ENCODE assay signal across 10 mouse cellular contexts in genomic region chr4:59363041-59363440, GRCm38 (mm10).
DNase-seq lines count a peak whose midpoint lies in the region; ATAC-seq and TF ChIP-seq lines count a peak whose summit lies in the region.
"Had no signal": no experiment of that assay in that cellular context is flagged by ENCODE, and none has a peak within 500 bp of the region (broad histone marks: within the 10 kb centered on the region; RNA-seq: fewer than 3 reads in every experiment).

No protein-coding gene starts in this region.

- H3K9me3 ChIP-seq in heart, embryonic 12.5 days (replicated peaks), result no peaks in the 10 kb centered on the region
- H3K9me3 ChIP-seq in kidney, postnatal 0 days (replicated peaks; ENCODE audit: low read length), result no peaks in the 10 kb centered on the region
- no peaks in the 10 kb centered on the region for H3K9me3 ChIP-seq in forebrain, embryonic 14.5 days (replicated peaks; ENCODE audit: control insufficient read depth, low read length)

- DNase-seq in kidney, postnatal 0 days (ENCODE audit: low spot score), result peak; percentile 72
- peak; percentile 55 for DNase-seq in lung, postnatal 25 days (ENCODE audit: low spot score)
- no peak for DNase-seq in gastrocnemius, adult 8-10 months (ENCODE audit: low spot score in 2 of 2)
- no peak for DNase-seq in Muller cell, postnatal 12 days (ENCODE audit: inconsistent ontology term)
- no peak for DNase-seq in forebrain, embryonic 14.5 days (ENCODE audit: low spot score)
- DNase-seq in left cerebral cortex, adult 18-20 months (ENCODE audit: low spot score in 2 of 2), result no peak
- DNase-seq: gastrocnemius, postnatal 10 days; thymus, postnatal 36 days had no signal

- no peaks in the 10 kb centered on the region for H3K36me3 ChIP-seq in heart, embryonic 12.5 days
- no peaks in the 10 kb centered on the region for H3K36me3 ChIP-seq in kidney, postnatal 0 days (ENCODE audit: insufficient read depth, low read length)
- no peaks in the 10 kb centered on the region for H3K36me3 ChIP-seq in forebrain, embryonic 14.5 days (ENCODE audit: control insufficient read depth, insufficient read depth, low read length)

- TF ChIP-seq POLR2A in bone marrow macrophage, adult 2 months (IDR thresholded peaks at IDR 0.05; ENCODE audit: borderline replicate concordance, low read depth, low read length), result no peak

- 57% methylated on average over 9 of the region's 9 CpGs for WGBS in heart, embryonic 12.5 days
- WGBS in kidney, postnatal 0 days, result 22% methylated on average over 9 of the region's 9 CpGs
- WGBS in forebrain, embryonic 14.5 days, result 85% methylated on average over 9 of the region's 9 CpGs

- no peak overlapping the region for H3K4me3 ChIP-seq in bone marrow macrophage, adult 2 months (ENCODE audit: insufficient read depth, low read length)
- no peak overlapping the region for H3K4me3 ChIP-seq in heart, embryonic 12.5 days
- H3K4me3 ChIP-seq in kidney, postnatal 0 days (replicated peaks; ENCODE audit: low read depth, low read length), result no peak overlapping the region
- no peak overlapping the region for H3K4me3 ChIP-seq in forebrain, embryonic 14.5 days (ENCODE audit: low read depth, low read length)

- H3K27ac ChIP-seq in bone marrow macrophage, adult 2 months (ENCODE audit: insufficient read depth, low read depth, low read length), result peak overlapping the region; percentile 96
- peak overlapping the region; percentile 27 for H3K27ac ChIP-seq in heart, embryonic 12.5 days (ENCODE audit: poor library complexity, severe bottlenecking)
- 0 out of 2 replicates have a peak overlapping the region, but pooled peaks have one; percentile 38 for H3K27ac ChIP-seq in kidney, postnatal 0 days
- no peak overlapping the region for H3K27ac ChIP-seq in forebrain, embryonic 14.5 days (ENCODE audit: low read depth, low read length)

- H3K27me3 ChIP-seq in heart, embryonic 12.5 days (replicated peaks), result no peaks in the 10 kb centered on the region
- H3K27me3 ChIP-seq in kidney, postnatal 0 days (ENCODE audit: insufficient read depth, low read length), result no peaks in the 10 kb centered on the region
- no peaks in the 10 kb centered on the region for H3K27me3 ChIP-seq in forebrain, embryonic 14.5 days (replicated peaks; ENCODE audit: control insufficient read depth, insufficient read depth, low read length)

- no peak overlapping the region for H3K4me2 ChIP-seq in heart, embryonic 12.5 days
- no peak overlapping the region for H3K4me2 ChIP-seq in kidney, postnatal 0 days (ENCODE audit: low read length)
- no peak overlapping the region for H3K4me2 ChIP-seq in forebrain, embryonic 14.5 days (ENCODE audit: low read length)

- peak; percentile 78 for ATAC-seq in heart, embryonic 12.5 days (ENCODE audit: insufficient number of reproducible peaks, low FRiP score)
- ATAC-seq in kidney, postnatal 0 days (replicated peaks; ENCODE audit: low FRiP score, low read depth), result peak; percentile 48; the same call in 1 of the 2 replicates
- no peak for ATAC-seq in forebrain, embryonic 14.5 days

- H3K9ac ChIP-seq in heart, embryonic 12.5 days, result no peak overlapping the region
- H3K9ac ChIP-seq in kidney, postnatal 0 days (ENCODE audit: low read depth, low read length), result no peak overlapping the region
- no peak overlapping the region for H3K9ac ChIP-seq in forebrain, embryonic 14.5 days (ENCODE audit: low read length)

- H3K4me1 ChIP-seq in bone marrow macrophage, adult 2 months (ENCODE audit: control insufficient read depth, insufficient read depth, low read length), result peaks cover 61% of the 10 kb centered on the region
- H3K4me1 ChIP-seq in heart, embryonic 12.5 days (replicated peaks), result peaks cover 26% of the 10 kb centered on the region
- H3K4me1 ChIP-seq in kidney, postnatal 0 days (replicated peaks; ENCODE audit: insufficient read depth, low read length), result peaks cover 13% of the 10 kb centered on the region; the same call in 1 of the 2 replicates
- H3K4me1 ChIP-seq in forebrain, embryonic 14.5 days (ENCODE audit: control insufficient read depth, insufficient read depth, low read length), result 0 out of 2 replicates have a peak, but pooled peaks cover 5% of the 10 kb centered on the region

- TF ChIP-seq CTCF in bone marrow macrophage, adult 2 months (IDR thresholded peaks at IDR 0.05; ENCODE audit: low read depth, low read length), result no peak
- no peak for TF ChIP-seq CTCF in kidney, postnatal 0 days (IDR thresholded peaks at IDR 0.05; ENCODE audit: low read depth)

Comparison
In these comparisons a context has a peak if more than half of its experiments do, and no peak if none do; other contexts are left out.
1. DNase-seq: peak in kidney, postnatal 0 days (single experiment) and lung, postnatal 25 days (single experiment); none in gastrocnemius, adult 8-10 months (0 of 2), Muller cell, postnatal 12 days (single experiment), forebrain, embryonic 14.5 days (single experiment) and left cerebral cortex, adult 18-20 months (0 of 2).